Comparison of ENCODE assay signal across 8 mouse cellular contexts in the genomic region with DNA sequence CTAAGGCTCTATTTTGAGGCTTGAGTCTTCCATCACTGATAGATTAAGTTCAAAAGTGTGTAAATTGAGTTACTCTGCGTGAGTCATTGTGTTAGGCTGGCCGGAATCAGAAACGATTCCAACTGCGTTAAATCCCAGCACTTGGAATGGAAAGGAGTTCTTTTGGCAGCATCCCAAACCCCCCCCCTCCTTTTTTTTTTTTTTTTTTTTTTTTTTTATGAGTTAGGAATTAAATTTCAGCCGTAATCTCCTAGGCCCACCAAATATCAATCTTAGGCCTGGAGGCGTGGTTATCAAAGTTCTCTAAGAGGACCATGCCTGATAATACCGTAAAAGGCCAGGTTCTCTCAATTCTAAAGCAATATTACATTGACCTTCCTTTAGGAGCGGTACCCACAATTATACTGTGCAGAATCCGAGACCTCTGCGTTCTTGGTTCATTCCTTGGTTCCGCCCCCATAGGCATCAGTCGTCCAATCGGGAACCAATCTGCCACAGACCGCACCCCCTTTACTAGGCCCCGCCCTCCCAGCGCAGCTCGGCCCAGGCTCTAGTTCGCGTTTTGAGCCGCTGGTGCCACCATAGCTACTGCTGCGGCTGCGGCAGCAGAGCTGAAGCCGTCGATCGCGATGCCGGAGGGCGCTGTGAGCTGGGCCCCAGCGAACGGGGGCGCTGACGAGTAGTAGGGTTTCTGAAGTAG. TPM values are rescaled to one million over a fixed set of nuclear protein-coding genes. Genes with fewer than 3 reads are reported as not detected.
A peak's percentile ranks its signal among the peaks of the same experiment; 100 is the strongest.
DNase-seq lines count a peak whose midpoint lies in the region; ATAC-seq and TF ChIP-seq lines count a peak whose summit lies in the region.

No protein-coding gene starts in this region.

- peak; percentile 91 for DNase-seq in ES-E14 (ENCODE audit: low read depth, low spot score)
- DNase-seq in cerebellum, adult 11-12 months: peak; percentile 95
- DNase-seq in heart, postnatal 25 days (ENCODE audit: low spot score): peak; percentile 93
- DNase-seq in layer of hippocampus, adult 18-20 months (ENCODE audit: low spot score in 2 of 2): peak; percentile 96 to 98
- peak; percentile 97 for DNase-seq in lung, adult 2 months
- peak; percentile 91 to 93 for DNase-seq in thymus, adult 18-20 months

- H3K27ac ChIP-seq in ES-E14 (ENCODE audit: insufficient read depth, low read depth, low read length, poor library complexity, severe bottlenecking): no peak overlapping the region
- H3K27ac ChIP-seq in forebrain, embryonic 15.5 days (replicated peaks): peak overlapping the region; percentile 77

- H3K4me1 ChIP-seq in ES-E14 (ENCODE audit: control insufficient read depth in 2 of 2, insufficient read depth in 2 of 2, low read length in 2 of 2, poor library complexity in 1 of 2): peaks cover 0 to 3% of the 10 kb centered on the region in 2 experiments; a peak in 1 of 4 replicates
- H3K4me1 ChIP-seq in forebrain, embryonic 15.5 days: peaks cover 23% of the 10 kb centered on the region
- peaks cover 3% of the 10 kb centered on the region for H3K4me1 ChIP-seq in lung, adult 2 months (ENCODE audit: control insufficient read depth, insufficient read depth, low read length)

- peak; percentile 99 for ATAC-seq in forebrain, embryonic 15.5 days (replicated peaks)
- ATAC-seq in neutrophil, adult 5-6 weeks (ENCODE audit: extremely low read depth, insufficient number of reproducible peaks, low FRiP score, poor library complexity, severe bottlenecking): peak; percentile 97

- TF ChIP-seq POLR2A in lung, adult 2 months (IDR thresholded peaks at IDR 0.05; ENCODE audit: borderline replicate concordance, extremely low read depth, low read depth, low read length): peak; percentile 90; the same call in 1 of the 2 replicates

- intact Hi-C loops in heart, postnatal 25 days (cut with DNase I): loop anchor here (5.0 kb wide), 2 partner anchors 100 to 200 kb away; no protein-coding TSS in a partner anchor

- no peaks in the 10 kb centered on the region for H3K27me3 ChIP-seq in forebrain, embryonic 15.5 days

- H3K36me3 ChIP-seq in ES-E14 (ENCODE audit: control insufficient read depth, insufficient read depth, low read length, poor library complexity, severe bottlenecking): no peaks in the 10 kb centered on the region
- H3K36me3 ChIP-seq in forebrain, embryonic 15.5 days: peaks cover 3% of the 10 kb centered on the region; the same call in 1 of the 2 replicates

- peak overlapping the region; percentile 89 for H3K9ac ChIP-seq in ES-E14 (ENCODE audit: insufficient read depth, low read depth, low read length, poor library complexity, severe bottlenecking)
- H3K9ac ChIP-seq in forebrain, embryonic 15.5 days (replicated peaks): peak overlapping the region; percentile 97

- peak overlapping the region; percentile 77 to 96 for H3K4me3 ChIP-seq in ES-E14 (ENCODE audit: insufficient read depth in 1 of 2, low read depth in 1 of 2, low read length in 2 of 2, poor library complexity in 1 of 2, severe bottlenecking in 1 of 2)
- H3K4me3 ChIP-seq in forebrain, embryonic 15.5 days: peak overlapping the region; percentile 97
- peak overlapping the region; percentile 79 for H3K4me3 ChIP-seq in lung, adult 2 months (replicated peaks; ENCODE audit: extremely low read depth, low read depth, low read length)

- WGBS in forebrain, embryonic 15.5 days: 1% methylated on average over 32 of the region's 32 CpGs
- WGBS in lung, adult 2 months: 2% methylated on average over 32 of the region's 32 CpGs

- no peaks in the 10 kb centered on the region for H3K9me3 ChIP-seq in ES-E14 (ENCODE audit: control insufficient read depth, insufficient read depth, low read depth, low read length)
- no peaks in the 10 kb centered on the region for H3K9me3 ChIP-seq in forebrain, embryonic 15.5 days

- TF ChIP-seq CTCF in lung, adult 2 months (IDR thresholded peaks at IDR 0.05; ENCODE audit: insufficient read depth, low read length): no peak

- in situ Hi-C loops in ES-E14 (cut with MboI; ENCODE audit: low sequenced_read_pairs in 2 of 2, unreplicated experiment in 2 of 2): no loop called here

- peak overlapping the region; percentile 62 for H3K4me2 ChIP-seq in forebrain, embryonic 15.5 days (replicated peaks)

TF ChIP-seq in ES-E14, 5 proteins besides CTCF, POLR2A, EP300 and RAD21:
- TF ChIP-seq HCFC1 (IDR thresholded peaks at IDR 0.05; ENCODE audit: borderline replicate concordance, insufficient read depth, low read length): peak; percentile 29; the same call in 1 of the 2 replicates
- no peak for TF ChIP-seq CHD2 (IDR thresholded peaks at IDR 0.05; ENCODE audit: low read depth, low read length)
- peak; percentile 66; the same call in 1 of the 2 replicates for TF ChIP-seq ZNF384 (IDR thresholded peaks at IDR 0.05; ENCODE audit: low read depth, low read length)
TF ChIP-seq in ES-E14: peak in this region for 2.

RNA-seq across cellular contexts. Expression of a gene that starts 0.5 kb away (rescaled TPM):
- total RNA-seq in ES-E14 (2012; rRNA removed): 7.0 and 10.3 TPM in 2 replicates
- 5.4 and 5.5 TPM in 2 replicates for polyA plus RNA-seq in forebrain, embryonic 15.5 days (2015; fragmentation: Nextera tagmentation; extraction: Ambion mirVana)
- total RNA-seq in heart, postnatal 25 days (2021): 1 to 10 TPM; 8.4 to 9.1 TPM
- total RNA-seq in layer of hippocampus, adult 18-20 months (2021): 10 to 100 TPM; 39.3 to 40.4 TPM
- polyA plus RNA-seq in lung, adult 2 months (2012; rRNA removed): 31.5 and 37.5 TPM in 2 replicates
- 4.1 and 4.8 TPM in 2 replicates for total RNA-seq in neutrophil, adult 5-6 weeks (2017)

RNA-seq across cellular contexts. Expression of a gene that starts 55.3 kb away (rescaled TPM):
- 7.2 and 12.6 TPM in 2 replicates for total RNA-seq in ES-E14 (2012; rRNA removed)
- polyA plus RNA-seq in forebrain, embryonic 15.5 days (2015; fragmentation: Nextera tagmentation; extraction: Ambion mirVana): 19.1 and 19.6 TPM in 2 replicates
- total RNA-seq in heart, postnatal 25 days (2021): 1 to 10 TPM; 7.1 to 9.1 TPM
- 1 to 10 TPM; 4.3 to 7.3 TPM for total RNA-seq in layer of hippocampus, adult 18-20 months (2021)
- polyA plus RNA-seq in lung, adult 2 months (2012; rRNA removed): 5.1 and 10.6 TPM in 2 replicates
- 1.5 and 3.2 TPM in 2 replicates for total RNA-seq in neutrophil, adult 5-6 weeks (2017)

RNA-seq across cellular contexts. Expression of a gene that starts 55.3 kb away (rescaled TPM):
- total RNA-seq in ES-E14 (2012; rRNA removed): 2.9 and 7.3 TPM in 2 replicates
- 5.0 and 5.1 TPM in 2 replicates for polyA plus RNA-seq in forebrain, embryonic 15.5 days (2015; fragmentation: Nextera tagmentation; extraction: Ambion mirVana)
- under 1 TPM; 0.81 TPM for total RNA-seq in heart, postnatal 25 days (2021)
- total RNA-seq in layer of hippocampus, adult 18-20 months (2021): 1 to 10 TPM; 1.7 to 2.0 TPM
- 0.30 and 3.8 TPM in 2 replicates for polyA plus RNA-seq in lung, adult 2 months (2012; rRNA removed)
- total RNA-seq in neutrophil, adult 5-6 weeks (2017): 3.1 and 5.9 TPM in 2 replicates
